Mouse (Mus musculus): Measurements from ENCODE around the gene Dglucy.

The Dglucy gene

DNA sequence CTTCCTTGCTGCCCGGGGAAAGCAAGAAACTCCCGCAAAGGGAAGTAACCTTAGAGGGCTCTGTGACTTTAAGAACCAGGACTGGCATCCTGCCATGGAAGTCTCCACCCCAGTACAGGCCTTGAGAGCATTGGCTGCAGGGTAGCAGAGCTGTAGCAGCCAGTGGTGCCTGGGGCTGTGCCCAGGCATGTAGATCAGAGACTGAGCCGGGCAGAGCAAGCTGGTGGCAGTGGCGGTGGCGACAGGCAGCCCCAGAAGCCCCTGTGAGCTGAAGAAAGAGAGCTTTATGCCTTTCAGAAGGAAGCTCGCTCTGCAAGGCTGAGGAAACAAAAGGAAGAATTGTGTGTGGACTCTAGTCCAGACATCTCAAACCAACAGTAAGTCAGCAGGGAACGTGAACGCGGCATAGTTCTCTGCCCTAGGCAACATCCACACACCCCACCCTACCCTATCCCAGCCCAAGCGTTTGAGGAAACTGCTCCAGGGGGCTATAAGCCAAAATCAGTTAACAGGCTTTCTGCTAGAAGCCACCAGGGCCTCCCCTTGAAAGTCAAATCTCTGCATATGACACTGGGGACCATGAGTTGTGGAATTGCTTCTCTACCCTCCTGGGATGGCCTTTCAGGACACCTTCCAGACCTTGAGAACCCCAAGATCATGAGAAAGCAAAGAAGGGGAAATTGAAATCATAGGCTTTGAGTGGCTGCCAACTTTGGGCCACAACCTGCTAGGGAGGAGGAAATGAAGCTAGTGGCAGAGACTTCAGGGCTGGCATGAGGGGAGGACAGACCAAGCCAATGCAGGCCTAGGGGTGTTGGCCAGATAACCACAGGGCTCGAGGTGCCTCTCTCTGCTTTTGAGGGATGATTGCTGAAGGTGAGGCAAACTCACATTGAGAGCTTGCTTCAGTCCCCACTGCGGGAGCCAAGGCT lies at the start of gene Dglucy:
Gene Dglucy (plus strand): TSS at position 124 of the 932 bp plus-strand sequence.
- no peak for DNase-seq (ENCODE audit: low read depth)

GRCm38 (mm10) chr12:100735156-100735555 lies 43.7 kb upstream of the Dglucy start:
- DNase-seq (ENCODE audit: low read depth): no peak

- DNase-seq (ENCODE audit: low read depth): no peak
These were observed 43.3 kb upstream of the Dglucy start for GRCm38 (mm10) chr12:100735581-100735980.

GRCm38 (mm10) chr12:100738498-100738897 lies 40.4 kb upstream of the Dglucy start:
- DNase-seq (ENCODE audit: low read depth): no peak

GRCm38 (mm10) chr12:100739011-100739570 lies 39.8 kb upstream of the Dglucy start:
- DNase-seq (ENCODE audit: low read depth): no peak

DNA sequence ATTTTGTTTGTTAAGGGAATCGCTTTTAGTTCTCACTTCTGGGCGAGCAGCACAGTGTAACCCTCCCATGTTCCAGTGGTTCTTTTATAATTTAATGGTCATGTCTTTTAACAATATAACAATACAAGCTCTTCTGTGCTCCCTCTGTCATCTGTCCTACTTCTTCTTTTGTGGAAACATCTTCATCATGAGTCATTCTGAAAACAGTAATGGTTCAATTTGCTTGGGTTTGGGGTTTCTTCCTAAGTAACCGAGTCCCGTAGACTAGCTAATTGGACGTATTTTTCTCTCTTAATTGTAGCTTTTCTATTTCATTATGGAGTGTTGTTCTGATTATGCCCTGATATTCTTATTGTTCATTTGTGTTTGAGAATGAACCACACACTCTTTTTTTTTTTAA lies 38.5 kb upstream of the Dglucy start:
- DNase-seq (ENCODE audit: low read depth): no peak

GRCm38 (mm10) chr12:100742468-100742867 lies 36.4 kb upstream of the Dglucy start:
- no peak for DNase-seq (ENCODE audit: low read depth)

DNA sequence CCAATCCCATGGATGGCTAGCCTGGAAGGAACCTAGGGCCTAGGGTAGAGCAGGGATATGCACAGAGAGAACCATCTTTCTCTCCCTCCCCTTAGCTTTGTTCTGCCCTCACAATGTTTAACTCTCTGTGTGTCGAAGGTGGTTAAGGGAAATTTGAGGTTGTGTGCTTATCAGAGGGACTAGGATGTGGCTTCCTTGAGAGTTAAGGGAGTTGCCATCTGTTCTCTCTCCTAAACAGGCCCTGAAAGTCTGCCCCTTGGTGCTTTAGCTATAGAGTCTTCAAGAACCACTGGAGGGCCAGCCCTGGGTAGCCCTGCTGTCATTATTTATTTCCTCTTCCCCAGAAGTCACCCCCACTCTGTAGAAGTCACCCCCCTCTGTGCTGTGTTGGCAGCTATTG lies 25.9 kb upstream of the Dglucy start:
- DNase-seq (ENCODE audit: low read depth): no peak

DNA sequence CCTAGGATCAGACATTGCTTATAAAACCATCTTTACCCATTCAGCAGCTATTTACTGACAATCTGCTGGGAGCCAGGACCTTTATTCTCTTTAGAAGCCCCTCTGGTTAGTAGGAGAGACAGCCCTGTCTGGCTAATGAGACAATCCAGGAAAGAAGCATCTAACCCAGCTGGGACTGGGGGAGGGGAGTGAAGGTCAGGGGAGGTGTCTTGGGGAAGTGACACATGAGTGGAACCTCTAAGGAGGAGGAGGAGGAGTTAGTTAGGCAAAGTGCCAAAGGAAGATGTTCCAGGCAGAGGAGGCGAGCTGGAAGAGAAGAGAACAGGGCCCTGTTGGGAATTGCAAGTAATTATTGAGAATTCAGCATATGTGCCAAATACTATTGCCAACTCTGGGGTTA lies 25.1 kb upstream of the Dglucy start:
- DNase-seq (ENCODE audit: low read depth): no peak

DNA sequence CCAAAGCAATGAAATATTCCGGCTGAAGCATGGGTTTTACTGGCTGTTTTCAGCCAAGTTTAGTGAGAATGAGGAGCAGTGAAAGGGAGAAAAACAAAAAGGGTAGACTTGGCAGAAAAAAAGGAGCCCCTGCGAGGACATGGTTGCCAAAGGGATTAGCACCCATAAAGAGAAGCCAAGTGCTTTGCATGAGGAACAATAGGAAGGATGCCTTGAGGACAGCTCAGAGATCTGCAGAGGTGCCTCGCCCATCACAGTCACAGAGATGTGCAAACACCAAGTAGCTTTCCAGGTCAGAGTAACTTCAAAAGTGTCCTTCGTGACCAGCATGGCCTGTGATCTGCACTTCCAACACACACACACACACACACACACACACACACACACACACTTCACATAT lies 21.4 kb upstream of the Dglucy start:
- no peak for DNase-seq (ENCODE audit: low read depth)

- DNase-seq (ENCODE audit: low read depth): no peak
These were observed 16.0 kb upstream of the Dglucy start for GRCm38 (mm10) chr12:100762663-100763425.

GRCm38 (mm10) chr12:100764329-100765018 lies 14.4 kb upstream of the Dglucy start:
- DNase-seq (ENCODE audit: low read depth): no peak

GRCm38 (mm10) chr12:100769871-100770270 lies 9.0 kb upstream of the Dglucy start:
- no peak for DNase-seq (ENCODE audit: low read depth)

- no peak for DNase-seq (ENCODE audit: low read depth)
These were observed 8.1 kb upstream of the Dglucy start for GRCm38 (mm10) chr12:100770765-100771164.

DNA sequence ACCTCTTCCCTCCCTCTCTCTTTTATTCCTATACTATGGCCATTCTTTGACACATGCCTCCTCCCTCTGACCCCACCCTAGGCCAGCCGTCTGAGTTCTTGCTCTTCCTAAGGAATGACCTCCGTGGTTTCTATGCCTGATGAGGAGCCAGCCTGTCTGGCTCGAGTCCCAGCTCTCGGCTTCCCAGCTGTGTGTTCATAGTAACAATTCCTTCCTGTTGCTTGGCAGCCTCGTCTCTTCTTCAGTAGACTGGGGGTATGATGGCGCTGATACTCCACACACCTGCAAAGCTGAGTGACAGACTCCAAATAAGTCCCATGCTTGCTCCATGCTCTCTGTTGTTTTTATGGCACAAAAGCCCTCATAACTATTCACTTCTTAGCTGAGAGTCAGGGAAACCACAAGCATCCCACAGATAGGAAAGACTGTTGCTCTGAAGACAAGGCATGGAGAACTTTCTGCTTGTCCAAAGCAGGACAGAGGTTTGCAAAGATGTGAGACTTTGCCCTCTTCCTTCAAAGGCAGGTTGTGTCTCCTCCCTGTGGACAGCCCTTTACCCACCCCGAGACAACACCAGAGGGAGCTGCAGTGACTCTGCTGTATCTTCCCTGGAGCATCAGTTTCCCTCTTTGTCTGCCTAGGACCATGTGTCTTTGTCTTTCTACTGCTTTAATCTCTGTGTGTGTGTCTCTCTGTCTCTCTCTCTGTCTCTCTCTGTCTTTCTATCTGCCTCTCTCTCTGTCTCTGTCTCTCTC lies 6.5 kb upstream of the Dglucy start:
- DNase-seq (ENCODE audit: low read depth): no peak

GRCm38 (mm10) chr12:100774756-100775155 lies 4.1 kb upstream of the Dglucy start:
- DNase-seq (ENCODE audit: low read depth): no peak

DNA sequence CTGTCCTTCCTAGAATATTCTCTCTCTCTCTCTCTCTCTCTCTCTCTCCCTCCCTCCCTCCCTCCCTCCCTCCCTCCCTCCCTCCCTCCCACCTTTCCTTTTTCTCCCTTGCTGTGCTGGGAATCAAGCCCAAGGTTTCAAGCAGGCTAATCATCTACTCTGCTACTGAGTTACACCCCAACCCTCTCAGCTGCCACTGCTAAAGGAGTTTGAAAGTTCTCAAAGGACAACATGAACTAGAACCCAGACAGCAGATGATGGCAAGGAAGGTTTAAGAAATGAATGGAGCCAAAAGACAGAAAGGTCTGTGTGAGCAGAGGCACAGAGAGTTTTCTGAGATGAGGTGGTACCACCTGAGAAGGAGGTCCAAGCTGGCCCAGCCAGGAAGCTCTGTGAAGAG lies 3.6 kb upstream of the Dglucy start:
- DNase-seq (ENCODE audit: low read depth): no peak

- no peak for DNase-seq (ENCODE audit: low read depth)
These were observed 2.8 kb upstream of the Dglucy start for GRCm38 (mm10) chr12:100775911-100776581.

GRCm38 (mm10) chr12:100776991-100777390 lies 1.9 kb upstream of the Dglucy start:
- no peak for DNase-seq (ENCODE audit: low read depth)

DNA sequence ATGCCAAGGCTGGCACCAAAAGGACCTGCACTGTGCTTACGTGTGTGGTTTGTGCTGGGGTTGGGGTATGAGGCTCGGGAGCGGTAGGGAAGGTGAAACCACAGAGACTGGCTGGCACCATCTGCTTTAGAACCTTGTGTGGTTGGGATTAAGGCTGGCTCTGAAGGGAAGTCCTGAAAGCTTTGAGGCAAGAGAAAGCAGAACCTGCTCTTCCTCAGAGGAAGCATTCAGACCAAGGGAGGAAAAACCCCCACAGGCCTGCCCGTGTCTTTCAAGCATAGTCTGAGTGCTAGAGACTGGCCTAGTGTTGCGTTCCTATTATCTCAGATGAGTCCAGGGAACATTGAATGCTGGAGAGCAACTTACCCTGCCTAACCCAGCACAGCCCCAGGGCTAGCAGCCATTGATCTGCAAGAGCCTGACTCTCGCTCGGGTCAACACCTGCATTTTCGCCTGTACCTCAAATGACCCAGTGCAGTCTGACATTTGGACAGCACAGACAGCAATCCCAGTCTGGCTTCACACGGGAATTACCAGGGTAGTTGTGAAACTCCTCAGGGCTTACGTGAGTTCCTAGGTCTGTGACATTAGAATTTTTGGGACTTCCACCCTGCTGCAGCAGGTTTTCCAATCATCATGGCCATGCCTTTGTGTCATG lies 452 bp upstream of the Dglucy start:
- DNase-seq (ENCODE audit: low read depth): no peak

Data from c-Kit-positive CD71-positive TER-119-negative erythroid progenitor cells, embryonic 14.5 days (primary cell).